Mouse (Mus musculus) testis, adult 2 months (tissue): ENCODE data around the gene Krt13.

Experiments
- CTCF ChIP-seq: fragments of 200-500 bp; IDR thresholded peaks from 2 replicates; pipeline ENCODE4 v1.5.1; 2012; ENCODE audit warnings: low read depth, mild to moderate bottlenecking, inconsistent platforms, low read length, moderate library complexity; ENCODE audit not compliant: control insufficient read depth, insufficient read depth, insufficient replicate concordance
- POLR2A ChIP-seq: fragments of 200-500 bp; IDR thresholded peaks from 2 replicates; pipeline ENCODE4 v1.6.1; 2012; ENCODE audit warnings: low read depth, mild to moderate bottlenecking, inconsistent platforms, low read length, moderate library complexity; ENCODE audit not compliant: control insufficient read depth

DNA sequence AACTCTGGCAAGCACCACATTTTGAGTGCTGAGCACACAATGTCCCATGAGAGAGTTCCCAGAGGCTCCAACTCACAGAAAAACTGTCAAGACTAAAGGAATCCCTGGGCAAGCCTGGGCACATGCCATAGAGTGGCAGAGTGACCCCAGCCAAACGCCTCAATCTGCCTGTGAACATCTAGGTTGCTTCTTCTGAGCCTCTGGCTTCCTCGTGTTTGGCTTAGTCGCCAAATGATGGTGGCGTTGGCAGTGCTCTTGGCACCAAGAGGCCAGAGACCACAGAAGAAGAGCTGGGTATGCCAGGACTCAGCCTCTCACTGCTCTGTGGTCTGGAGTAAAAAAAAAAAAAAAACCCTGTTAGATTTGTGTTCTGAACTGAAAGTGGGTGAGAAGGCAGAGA, 21.0 kb downstream of the Krt13 start:
- no peak for TF ChIP-seq POLR2A
- no peak for TF ChIP-seq CTCF
